Mouse (Mus musculus): Measurements from ENCODE around the gene Fsd1l.

- peak; percentile 61 for TF ChIP-seq POLR2A (IDR thresholded peaks at IDR 0.05; ENCODE audit: insufficient read depth, low read depth, low read length)
- no peak for TF ChIP-seq CTCF (IDR thresholded peaks at IDR 0.05; ENCODE audit: insufficient read depth, low read depth, low read length)
Measured at GRCm38 (mm10) chr4:53714051-53714814, 83.0 kb downstream of the Fsd1l start.

All from olfactory bulb, adult 2 months (tissue).